Mouse (Mus musculus) B cell, adult 67 days (primary cell): Measurements from ENCODE around the gene Lamp1. TPM values are rescaled to one million over a fixed set of nuclear protein-coding genes. Genes with fewer than 3 reads are reported as not detected.

Experiments used
- total RNA-seq, 2 experiments: library from RNA; stranded (reverse); gene quantifications; 4 replicates each; pipeline ENCODE4 v1.2.4; 2023

Lamp1 gene
- total RNA-seq = 100 to 1,000 TPM; 127 to 133 TPM

GRCm38 (mm10) chr8:13158718-13159376, at the start of gene Lamp1:
TSS of gene Lamp1 (plus strand) at chr8:13159161.

GRCm38 (mm10) chr8:13200301-13201012, 41.5 kb downstream of the Lamp1 start, which contains the start of gene Grtp1:
TSS of gene Grtp1 (minus strand) at chr8:13200620.

Other genes with a start within 250 kb of the Lamp1 start
- gene F7, start 133.1 kb upstream of the Lamp1 start, total RNA-seq = not detected
- not detected for gene F10, start 121.9 kb upstream of the Lamp1 start, total RNA-seq
- gene Proz, start 98.2 kb upstream of the Lamp1 start, total RNA-seq = not detected
- gene Pcid2, start 53.7 kb upstream of the Lamp1 start, total RNA-seq = 10 to 100 TPM; 35.5 to 38.6 TPM
- 10 to 100 TPM; 50.5 to 70.9 TPM for gene Cul4a, start 53.5 kb upstream of the Lamp1 start, total RNA-seq
- not detected for gene Grtp1, start 41.5 kb downstream of the Lamp1 start, total RNA-seq
- gene Adprhl1, start 95.0 kb downstream of the Lamp1 start, total RNA-seq = not detected
- gene Dcun1d2, start 129.0 kb downstream of the Lamp1 start, total RNA-seq = 10 to 100 TPM; 15.5 to 16.7 TPM
- 10 to 100 TPM; 16.1 to 23.5 TPM for gene Tmco3, start 129.0 kb downstream of the Lamp1 start, total RNA-seq
- 10 to 100 TPM; 21.5 to 24.0 TPM for gene Tfdp1, start 179.6 kb downstream of the Lamp1 start, total RNA-seq
- not detected for gene Atp4b, start 237.7 kb downstream of the Lamp1 start, total RNA-seq
- not detected for gene Grk1, start 245.9 kb downstream of the Lamp1 start, total RNA-seq